Mouse (Mus musculus): ENCODE measurements around the gene Gpm6b. TPM values are rescaled to one million over a fixed set of nuclear protein-coding genes. Genes with fewer than 3 reads are reported as not detected.

Gpm6b gene
- polyA plus RNA-seq, 1 experiment from 2014 or later = 31.7 TPM

DNA sequence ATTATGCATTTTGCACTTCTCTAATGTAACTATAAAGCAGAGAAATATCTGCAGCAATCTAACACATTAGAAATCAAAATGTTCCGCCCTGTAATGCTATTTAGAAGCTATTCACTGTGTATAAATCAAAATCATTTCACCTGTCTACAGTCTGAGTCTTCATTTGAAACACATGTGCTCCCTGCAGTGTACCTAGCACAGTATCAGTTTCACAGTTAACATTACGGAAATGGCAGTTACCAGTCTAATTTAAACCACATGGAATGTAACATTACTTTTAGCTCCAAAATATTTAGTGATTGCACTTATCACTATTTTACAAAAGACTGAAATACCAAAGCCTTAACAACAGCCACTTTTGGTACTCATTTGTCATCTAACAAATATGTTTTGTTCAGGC lies 196.1 kb downstream of the Gpm6b start:
- H3K4me2 ChIP-seq (ENCODE audit: low read depth, low read length) = no peak overlapping the region
- H3K36me3 ChIP-seq (replicated peaks; ENCODE audit: control insufficient read depth, insufficient read depth, low read depth, low read length) = no peaks in the 10 kb centered on the region
- no peak overlapping the region for H3K27ac ChIP-seq (replicated peaks; ENCODE audit: low read depth, low read length)
- peak; percentile 63 for DNase-seq (ENCODE audit: low spot score)
- H3K27me3 ChIP-seq (ENCODE audit: control insufficient read depth, insufficient read depth, low read length) = no peaks in the 10 kb centered on the region
- no peaks in the 10 kb centered on the region for H3K9me3 ChIP-seq (replicated peaks; ENCODE audit: control insufficient read depth, low read length)
- no peaks in the 10 kb centered on the region for H3K4me1 ChIP-seq (ENCODE audit: control insufficient read depth, insufficient read depth, low read length)
- no peak for ATAC-seq (replicated peaks; ENCODE audit: insufficient number of reproducible peaks, low FRiP score, low TSS enrichment, low read depth)
- H3K4me3 ChIP-seq (ENCODE audit: low read depth, low read length) = no peak overlapping the region
- no peak overlapping the region for H3K9ac ChIP-seq (replicated peaks; ENCODE audit: low read length)
- WGBS = 57% methylated on average over 2 of the region's 2 CpGs

Other genes with a start within 250 kb of the Gpm6b start
- 13.0 and 19.3 TPM in 2 replicates for gene Gemin8, start 68.5 kb upstream of the Gpm6b start, polyA plus RNA-seq (2014; fragmentation: Nextera tagmentation; extraction: Ambion mirVana)
- 29.2 and 30.8 TPM in 2 replicates for gene Trappc2, start 201.7 kb downstream of the Gpm6b start, polyA plus RNA-seq (2014; fragmentation: Nextera tagmentation; extraction: Ambion mirVana)
- 8.2 and 9.8 TPM in 2 replicates for gene Ofd1, start 201.8 kb downstream of the Gpm6b start, polyA plus RNA-seq (2014; fragmentation: Nextera tagmentation; extraction: Ambion mirVana)
- gene Rab9, start 241.0 kb downstream of the Gpm6b start, polyA plus RNA-seq (2014; fragmentation: Nextera tagmentation; extraction: Ambion mirVana) = 60.1 and 66.8 TPM in 2 replicates

Data from embryonic facial prominence, embryonic 11.5 days (tissue).